Mouse (Mus musculus) T-helper 17 cell (primary cell): ENCODE measurements at regions not wholly inside any gene's neighbourhood (a gene's known extent, or its start where the extent isn't known, plus 50 kb on each side); places are given as distances from the start of the nearest gene placed in this dataset.

ENCODE experiments used
- in situ Hi-C, 2 experiments: fragments of 300-600 bp; cut with MboI, MseI; formaldehyde crosslinking; loops; 1 replicate in 1 of 2; 2 replicates in 1 of 2; pipeline ENCODE4 v1.15.1; 2025; ENCODE audit warnings: high pct_unique_total_duplicates in 2 of 2

GRCm38 (mm10) chr12:25269878-25270277, 172.9 kb upstream of the Id2 start:
- in situ Hi-C loops = no loop called here

GRCm38 (mm10) chr12:25268871-25269850, 172.2 kb upstream of the Id2 start:
- in situ Hi-C loops = no loop called here

- in situ Hi-C loops = no loop called here
Measured at GRCm38 (mm10) chr12:25268323-25268722, 171.4 kb upstream of the Id2 start.

- in situ Hi-C loops = no loop called here
Measured at GRCm38 (mm10) chr12:25267572-25268115, 170.7 kb upstream of the Id2 start.

GRCm38 (mm10) chr12:25266701-25267571, 170.0 kb upstream of the Id2 start:
- in situ Hi-C loops = no loop called here

GRCm38 (mm10) chr12:25265560-25266525, 168.9 kb upstream of the Id2 start:
- in situ Hi-C loops = no loop called here

- in situ Hi-C loops = no loop called here
Measured at GRCm38 (mm10) chr12:25265066-25265465, 168.1 kb upstream of the Id2 start.

- in situ Hi-C loops = no loop called here
Measured at GRCm38 (mm10) chr12:25264408-25264807, 167.5 kb upstream of the Id2 start.

- in situ Hi-C loops = no loop called here
Measured at GRCm38 (mm10) chr12:25262461-25262860, 165.5 kb upstream of the Id2 start.

GRCm38 (mm10) chr12:25259123-25259522, 162.2 kb upstream of the Id2 start:
- in situ Hi-C loops = loop anchor here in 1 of 2 experiments (10.0 kb wide), 1 partner anchor 806 kb away; no protein-coding TSS in a partner anchor

- in situ Hi-C loops = loop anchor here in 1 of 2 experiments (10.0 kb wide), 1 partner anchor 809 kb away; no protein-coding TSS in a partner anchor
Measured at GRCm38 (mm10) chr12:25256268-25256667, 159.3 kb upstream of the Id2 start.

GRCm38 (mm10) chr12:25254716-25255115, 157.8 kb upstream of the Id2 start:
- in situ Hi-C loops = loop anchor here in 1 of 2 experiments (10.0 kb wide), 1 partner anchor 810 kb away; no protein-coding TSS in a partner anchor

GRCm38 (mm10) chr12:25252776-25253510, 156.0 kb upstream of the Id2 start:
- in situ Hi-C loops = loop anchor here in 1 of 2 experiments (10.0 kb wide), 1 partner anchor 812 kb away; no protein-coding TSS in a partner anchor

- in situ Hi-C loops = loop anchor here in 1 of 2 experiments (10.0 kb wide), 1 partner anchor 813 kb away; no protein-coding TSS in a partner anchor
Measured at GRCm38 (mm10) chr12:25251411-25252171, 154.7 kb upstream of the Id2 start.

- in situ Hi-C loops = loop anchor here in 1 of 2 experiments (10.0 kb wide), 1 partner anchor 814 kb away; no protein-coding TSS in a partner anchor
Measured at GRCm38 (mm10) chr12:25250881-25251280, 153.9 kb upstream of the Id2 start.

GRCm38 (mm10) chr12:25248681-25249366, 151.9 kb upstream of the Id2 start:
- in situ Hi-C loops = no loop called here

GRCm38 (mm10) chr12:25246566-25246965, 149.6 kb upstream of the Id2 start:
- in situ Hi-C loops = no loop called here

GRCm38 (mm10) chr12:25245661-25246060, 148.7 kb upstream of the Id2 start:
- in situ Hi-C loops = no loop called here
